Mouse (Mus musculus) midbrain, embryonic 10.5 days (tissue): ENCODE results near the gene Rab42. TPM values are rescaled to one million over a fixed set of nuclear protein-coding genes. Genes with fewer than 3 reads are reported as not detected.
A peak's percentile ranks its signal among the peaks of the same experiment; 100 is the strongest.
"Not testable (repeated sequence)": the region's sequence is repeated elsewhere in the genome, so short reads cannot be mapped to it uniquely, and the experiment has no call there.

Experiments
- DNase-seq: peaks from one replicate; pipeline ENCODE4 v3.0.0-alpha.2; 2017; ENCODE audit warnings: low spot score
- H3K27ac ChIP-seq: fragments of 300-500 bp; sonication (generic); replicated peaks from 2 replicates; pipeline ENCODE4 v1.5.1; 2016; ENCODE audit warnings: mild to moderate bottlenecking
- H3K27me3 ChIP-seq: fragments of 300-500 bp; sonication (generic); 2 replicates; pipeline ENCODE4 v1.6.1; 2016; ENCODE audit warnings: low read depth, mild to moderate bottlenecking; ENCODE audit not compliant: poor library complexity, severe bottlenecking
- H3K36me3 ChIP-seq: fragments of 300-500 bp; sonication (generic); 2 replicates; pipeline ENCODE4 v1.6.1; 2016; ENCODE audit warnings: mild to moderate bottlenecking, moderate library complexity
- H3K4me1 ChIP-seq: fragments of 300-500 bp; sonication (generic); 2 replicates; pipeline ENCODE4 v1.6.1; 2016
- H3K4me3 ChIP-seq: fragments of 300-500 bp; sonication (generic); 2 replicates; pipeline ENCODE4 v1.5.1; 2016; ENCODE audit warnings: mild to moderate bottlenecking, moderate library complexity
- H3K9me3 ChIP-seq: fragments of 300-500 bp; sonication (generic); replicated peaks from 2 replicates; pipeline ENCODE4 v1.6.1; 2016; ENCODE audit warnings: mild to moderate bottlenecking
- WGBS: fragments of 180-500 bp; shearing (Covaris S2); methylation state at CpG from one replicate; pipeline ENCODE4 v1.1.7; 2016; 5-methylcytosine and 5-hydroxymethylcytosine counted together
- polyA plus RNA-seq: library from polyadenylated mRNA; unstranded; fragments of >200 nt; fragmentation: Nextera tagmentation; extraction: Ambion mirVana; gene quantifications from 2 replicates; pipeline ENCODE4 v1.2.1, GENCODE M21; 2016

Rab42 gene
- polyA plus RNA-seq, 1 experiment from 2014 or later: 0.85 TPM

GRCm38 (mm10) chr4:132309140-132309848 is 6.1 kb upstream of the Rab42 start:
- no peak for DNase-seq
- peaks cover 12% of the 10 kb centered on the region for H3K4me1 ChIP-seq

GRCm38 (mm10) chr4:132308437-132309139 is 5.4 kb upstream of the Rab42 start:
- WGBS: 2% methylated on average over 41 of the region's 41 CpGs
- peak overlapping the region; percentile 91 for H3K4me3 ChIP-seq
- peak; percentile 90 for DNase-seq
- H3K36me3 ChIP-seq: peaks cover 43% of the 10 kb centered on the region
- no peaks in the 10 kb centered on the region for H3K27me3 ChIP-seq
- peaks cover 12% of the 10 kb centered on the region for H3K4me1 ChIP-seq
- peak overlapping the region; percentile 96 for H3K27ac ChIP-seq
- no peaks in the 10 kb centered on the region for H3K9me3 ChIP-seq

More at GRCm38 (mm10) chr4:132309140-132309848, 6.1 kb upstream of the Rab42 start:
- peak overlapping the region; percentile 91 for H3K4me3 ChIP-seq
- WGBS: under 1% methylated on average over 15 of the region's 15 CpGs
- H3K27me3 ChIP-seq: no peaks in the 10 kb centered on the region
- peak overlapping the region; percentile 96 for H3K27ac ChIP-seq
- H3K36me3 ChIP-seq: peaks cover 50% of the 10 kb centered on the region
- no peaks in the 10 kb centered on the region for H3K9me3 ChIP-seq

- Histone ChIP-seq H3K4me3 (no peak overlapping the region), H3K27me3 (no peaks in the 10 kb centered on the region), H3K4me1 (peaks cover 26% of the 10 kb centered on the region), H3K36me3 (peaks cover 18% of the 10 kb centered on the region), H3K27ac (no peak overlapping the region), H3K9me3 (no peaks in the 10 kb centered on the region)
- 84% methylated on average over 6 of the region's 6 CpGs for WGBS
- DNase-seq: no peak
These were observed 2.8 kb upstream of the Rab42 start for GRCm38 (mm10) chr4:132306004-132306403.

DNA sequence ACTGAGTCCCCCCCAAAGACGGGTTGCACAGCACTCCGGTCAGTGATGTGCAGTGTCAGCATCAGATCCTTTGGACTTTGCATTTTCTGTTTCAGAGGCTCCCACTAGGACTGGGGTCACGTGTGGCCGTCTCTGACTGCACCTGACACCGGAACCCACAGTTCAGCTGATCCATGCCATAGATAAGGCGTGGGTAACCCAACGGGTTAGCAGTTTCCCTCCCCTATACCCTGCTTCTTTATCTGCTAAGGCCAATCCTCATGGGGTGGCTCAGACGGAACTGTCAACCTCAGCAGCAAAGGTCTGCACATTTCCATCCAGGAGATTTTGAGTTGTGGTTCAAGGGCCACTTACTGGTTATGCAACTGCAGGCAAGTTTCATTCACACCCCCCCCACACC is 2.1 kb upstream of the Rab42 start:
- peaks cover 11% of the 10 kb centered on the region for H3K36me3 ChIP-seq
- DNase-seq: no peak
- no peaks in the 10 kb centered on the region for H3K27me3 ChIP-seq
- no peaks in the 10 kb centered on the region for H3K9me3 ChIP-seq
- 88% methylated on average over 8 of the region's 8 CpGs for WGBS
- H3K27ac ChIP-seq: no peak overlapping the region
- H3K4me3 ChIP-seq: no peak overlapping the region
- H3K4me1 ChIP-seq: peaks cover 25% of the 10 kb centered on the region

- DNase-seq, H3K27me3 ChIP-seq, H3K36me3 ChIP-seq, H3K27ac ChIP-seq, H3K9me3 ChIP-seq: not testable (repeated sequence)
- Histone ChIP-seq H3K4me1 (peaks cover 14% of the 10 kb centered on the region), H3K4me3 (peak overlapping the region; percentile 59)
- WGBS: 47% methylated on average over 6 of the region's 6 CpGs
These were observed 299 bp upstream of the Rab42 start for GRCm38 (mm10) chr4:132303484-132303883.

- H3K36me3 ChIP-seq: no peaks in the 10 kb centered on the region
- peak overlapping the region; percentile 70; the same call in 1 of the 2 replicates for H3K27ac ChIP-seq
- peak overlapping the region; percentile 59 for H3K4me3 ChIP-seq
- H3K27me3 ChIP-seq: no peaks in the 10 kb centered on the region
- WGBS: 76% methylated on average over 16 of the region's 16 CpGs
- H3K9me3 ChIP-seq: no peaks in the 10 kb centered on the region
- peaks cover 14% of the 10 kb centered on the region for H3K4me1 ChIP-seq
- no peak for DNase-seq
These were observed 933 bp downstream of the Rab42 start for GRCm38 (mm10) chr4:132301965-132302938.

DNA sequence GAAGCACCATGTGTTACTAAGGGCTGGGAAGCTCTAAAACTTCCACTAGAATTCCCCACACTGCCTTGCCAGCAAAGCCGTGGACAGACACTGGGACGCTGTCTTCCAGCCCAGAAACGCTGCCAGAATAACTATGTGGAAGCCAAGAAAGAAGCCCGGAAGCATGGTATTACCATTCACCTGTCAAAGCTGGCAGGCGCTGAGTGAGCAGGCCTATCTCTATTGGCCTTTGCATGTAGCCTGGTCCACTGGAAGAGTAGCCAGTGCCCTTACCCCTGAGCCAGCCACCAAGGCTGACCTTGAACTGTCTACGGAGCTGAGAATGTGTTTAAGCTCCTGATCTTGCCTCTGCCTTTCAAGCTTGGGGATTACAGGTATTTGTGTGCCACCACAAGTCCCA is 1.7 kb downstream of the Rab42 start:
- no peaks in the 10 kb centered on the region for H3K9me3 ChIP-seq
- 90% methylated on average over 6 of the region's 6 CpGs for WGBS
- no peak overlapping the region for H3K4me3 ChIP-seq
- no peak overlapping the region for H3K27ac ChIP-seq
- DNase-seq: no peak
- H3K36me3 ChIP-seq: no peaks in the 10 kb centered on the region
- H3K27me3 ChIP-seq: no peaks in the 10 kb centered on the region
- H3K4me1 ChIP-seq: peaks cover 14% of the 10 kb centered on the region

- H3K27ac ChIP-seq: no peak overlapping the region
- H3K4me1 ChIP-seq: peaks cover 14% of the 10 kb centered on the region
- H3K4me3 ChIP-seq: no peak overlapping the region
- no peaks in the 10 kb centered on the region for H3K27me3 ChIP-seq
- H3K36me3 ChIP-seq: peaks cover under 1% of the 10 kb centered on the region; the same call in 1 of the 2 replicates
- no peaks in the 10 kb centered on the region for H3K9me3 ChIP-seq
- 92% methylated on average over 1 of the region's 1 CpGs for whole genome bisulfite sequencing
- no peak for DNase-seq
These were observed 3.3 kb downstream of the Rab42 start for GRCm38 (mm10) chr4:132299849-132300248.

DNA sequence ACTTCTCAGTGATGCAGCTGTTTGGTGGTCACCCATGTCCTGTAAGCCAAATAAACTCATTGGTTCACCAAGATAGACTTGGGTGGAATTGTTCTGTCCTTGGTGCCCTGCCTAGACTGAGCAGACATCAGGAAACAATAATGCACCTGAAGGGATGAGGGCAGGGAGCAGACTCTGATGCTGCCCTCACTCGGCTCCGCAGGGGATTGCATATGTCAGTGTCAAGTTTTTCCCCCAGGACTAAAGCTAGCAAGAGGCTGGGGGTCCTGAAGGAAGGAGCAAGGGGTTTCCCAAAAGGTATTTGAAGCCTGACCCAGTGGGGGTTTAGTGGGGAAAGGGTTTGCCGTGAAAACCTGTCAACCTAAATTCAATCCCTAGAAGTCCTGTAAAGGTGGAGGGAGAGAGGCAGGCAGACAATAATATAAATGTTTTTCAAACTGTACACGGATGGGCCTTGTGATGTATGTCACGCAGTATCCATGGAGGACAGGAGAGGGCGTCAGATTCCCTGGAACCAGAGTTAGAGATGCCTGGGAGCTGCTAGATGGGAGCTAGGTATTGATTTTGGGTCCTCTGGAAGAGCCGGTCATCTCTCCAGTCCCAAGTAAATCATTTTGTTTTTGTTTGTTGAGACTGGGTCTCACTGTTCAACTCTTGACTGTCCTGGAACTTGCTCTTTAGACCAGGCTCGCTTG is 7.3 kb downstream of the Rab42 start:
- 46% methylated on average over 8 of the region's 8 CpGs for WGBS
- Histone ChIP-seq H3K27ac (no peak overlapping the region), H3K4me3 (no peak overlapping the region), H3K9me3 (peaks cover 6% of the 10 kb centered on the region; the same call in 1 of the 2 replicates), H3K4me1 (no peaks in the 10 kb centered on the region), H3K27me3 (no peaks in the 10 kb centered on the region), H3K36me3 (peaks cover 40% of the 10 kb centered on the region)
- no peak for DNase-seq

DNA sequence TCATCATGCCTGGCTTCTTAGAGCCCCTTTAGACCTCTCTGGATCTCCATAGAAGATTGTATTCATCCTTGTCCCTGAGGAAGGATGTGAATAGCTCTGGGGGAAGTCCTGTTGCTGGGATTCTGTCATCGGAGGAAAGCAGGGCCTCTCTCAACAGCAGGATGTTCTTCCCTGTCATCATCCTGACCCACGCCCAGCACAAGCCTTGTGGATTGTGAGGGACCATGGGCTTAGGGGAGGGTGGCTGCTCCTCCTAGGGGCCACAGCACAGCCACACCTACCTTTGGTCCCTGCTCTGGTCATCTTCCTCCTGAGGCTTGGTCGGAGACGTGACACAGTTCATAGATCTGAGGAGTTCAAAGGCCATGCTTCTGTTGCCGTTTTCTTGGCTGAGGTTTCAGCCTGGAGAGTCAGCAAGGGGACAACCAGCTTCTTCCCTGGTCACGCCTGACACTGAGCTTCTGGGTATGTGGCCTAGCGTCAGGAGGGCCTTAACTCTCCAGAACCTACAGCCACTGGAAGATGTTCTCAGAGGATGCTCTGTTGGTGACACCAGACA is 9.4 kb downstream of the Rab42 start:
- H3K4me3 ChIP-seq: no peak overlapping the region
- H3K36me3 ChIP-seq: peaks cover 57% of the 10 kb centered on the region
- no peak for DNase-seq
- WGBS: 85% methylated on average over 7 of the region's 7 CpGs
- peaks cover 7% of the 10 kb centered on the region; the same call in 1 of the 2 replicates for H3K9me3 ChIP-seq
- no peak overlapping the region for H3K27ac ChIP-seq
- no peaks in the 10 kb centered on the region for H3K27me3 ChIP-seq
- H3K4me1 ChIP-seq: no peaks in the 10 kb centered on the region

GRCm38 (mm10) chr4:132292988-132293387 is 10.2 kb downstream of the Rab42 start:
- H3K9me3 ChIP-seq: peaks cover 7% of the 10 kb centered on the region; the same call in 1 of the 2 replicates
- no peaks in the 10 kb centered on the region for H3K4me1 ChIP-seq
- 45% methylated on average over 4 of the region's 4 CpGs for WGBS
- H3K27ac ChIP-seq: no peak overlapping the region
- no peak for DNase-seq
- H3K27me3 ChIP-seq: no peaks in the 10 kb centered on the region
- H3K4me3 ChIP-seq: no peak overlapping the region
- H3K36me3 ChIP-seq: peaks cover 57% of the 10 kb centered on the region
